Mouse (Mus musculus): ENCODE data around the gene Zswim3. TPM values are rescaled to one million over a fixed set of nuclear protein-coding genes. Genes with fewer than 3 reads are reported as not detected.
"Not testable (repeated sequence)": the region's sequence is repeated elsewhere in the genome, so short reads cannot be mapped to it uniquely, and the experiment has no call there.

Zswim3 gene
- polyA plus RNA-seq, 1 experiment = 8.1 TPM

DNA sequence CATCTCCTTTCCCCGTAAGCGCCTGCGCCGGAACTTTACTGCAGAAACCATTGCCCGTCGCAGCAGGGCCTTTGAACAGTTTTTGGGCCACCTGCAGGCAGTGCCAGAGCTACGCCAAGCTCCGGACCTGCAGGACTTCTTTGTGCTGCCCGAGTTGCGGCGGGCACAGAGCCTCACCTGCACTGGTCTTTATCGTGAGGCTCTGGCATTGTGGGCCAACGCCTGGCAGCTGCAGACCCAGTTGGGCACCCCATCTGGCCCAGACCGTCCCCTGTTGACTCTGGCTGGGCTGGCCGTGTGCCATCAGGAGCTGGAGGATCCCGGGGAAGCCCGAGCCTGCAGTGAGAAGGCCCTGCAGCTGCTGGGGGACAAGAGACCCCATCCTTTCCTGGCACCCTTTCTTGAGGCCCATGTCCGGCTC, 13.0 kb upstream of the Zswim3 start:
- H3K4me1 ChIP-seq (ENCODE audit: control insufficient read depth, insufficient read depth, low read length) = peaks cover 27% of the 10 kb centered on the region
- no peak overlapping the region for H3K4me3 ChIP-seq (replicated peaks; ENCODE audit: insufficient read depth, low read depth, low read length)
- DNase-seq = peak; percentile 73 to 74
- WGBS = 16% methylated on average over 18 of the region's 18 CpGs
- no peaks in the 10 kb centered on the region for H3K27me3 ChIP-seq (ENCODE audit: control insufficient read depth, insufficient read depth, low read length)
- TF ChIP-seq POLR2A (IDR thresholded peaks at IDR 0.05; ENCODE audit: borderline replicate concordance, insufficient read depth, low read length) (no peak), CTCF (IDR thresholded peaks at IDR 0.05; ENCODE audit: borderline replicate concordance, insufficient read depth, low read depth, low read length) (no peak)
- peak overlapping the region; percentile 8; the same call in 1 of the 2 replicates for H3K27ac ChIP-seq (ENCODE audit: insufficient read depth, low read length)

DNA sequence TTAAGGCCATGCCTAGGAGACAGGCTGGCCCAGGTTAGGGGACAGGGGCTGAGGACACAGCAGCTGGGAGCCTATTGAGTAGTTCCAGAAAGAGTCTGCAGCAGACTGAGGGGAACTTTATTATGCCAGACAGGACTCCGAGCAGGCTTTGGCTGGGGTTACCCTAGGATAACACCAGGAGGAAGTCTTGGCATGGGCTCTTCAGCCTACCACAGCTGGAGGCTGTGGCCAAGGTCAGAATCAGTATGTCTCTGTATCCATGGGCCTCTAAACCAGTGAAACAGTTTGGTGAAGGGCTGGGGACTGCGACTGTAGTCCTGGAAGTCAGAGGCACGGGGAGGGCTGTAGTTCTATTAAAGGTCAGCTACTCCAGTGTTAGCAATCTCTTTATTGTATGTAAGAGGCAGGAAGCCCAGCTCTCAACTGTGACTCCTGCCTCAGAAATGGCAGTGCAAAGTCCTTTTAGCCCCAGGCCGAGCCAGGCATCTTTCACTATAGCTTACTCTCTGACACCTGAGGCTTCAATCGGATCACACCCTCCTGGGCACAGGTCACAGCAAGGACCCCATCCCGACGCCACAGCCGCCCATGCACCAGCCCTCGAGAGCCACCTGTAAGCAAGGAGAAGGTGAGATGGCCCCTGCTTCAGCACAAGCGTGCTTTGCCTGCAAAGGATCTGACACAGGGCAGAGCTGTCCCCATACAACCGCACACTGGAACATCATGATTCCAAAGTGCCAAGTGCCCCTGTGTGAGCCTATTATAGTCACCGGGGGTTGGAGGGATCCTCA, 12.3 kb upstream of the Zswim3 start:
- H3K27me3 ChIP-seq (ENCODE audit: control insufficient read depth, insufficient read depth, low read length) = no peaks in the 10 kb centered on the region
- H3K27ac ChIP-seq (ENCODE audit: insufficient read depth, low read length) = no peak overlapping the region
- 77% methylated on average over 12 of the region's 12 CpGs for WGBS
- peaks cover 27% of the 10 kb centered on the region for H3K4me1 ChIP-seq (ENCODE audit: control insufficient read depth, insufficient read depth, low read length)
- DNase-seq = peak in 1 of 2 experiments; percentile 26
- H3K4me3 ChIP-seq (replicated peaks; ENCODE audit: insufficient read depth, low read depth, low read length) = no peak overlapping the region
- TF ChIP-seq CTCF (IDR thresholded peaks at IDR 0.05; ENCODE audit: borderline replicate concordance, insufficient read depth, low read depth, low read length) (no peak), POLR2A (IDR thresholded peaks at IDR 0.05; ENCODE audit: borderline replicate concordance, insufficient read depth, low read length) (peak; percentile 8; the same call in 1 of the 2 replicates)

DNA sequence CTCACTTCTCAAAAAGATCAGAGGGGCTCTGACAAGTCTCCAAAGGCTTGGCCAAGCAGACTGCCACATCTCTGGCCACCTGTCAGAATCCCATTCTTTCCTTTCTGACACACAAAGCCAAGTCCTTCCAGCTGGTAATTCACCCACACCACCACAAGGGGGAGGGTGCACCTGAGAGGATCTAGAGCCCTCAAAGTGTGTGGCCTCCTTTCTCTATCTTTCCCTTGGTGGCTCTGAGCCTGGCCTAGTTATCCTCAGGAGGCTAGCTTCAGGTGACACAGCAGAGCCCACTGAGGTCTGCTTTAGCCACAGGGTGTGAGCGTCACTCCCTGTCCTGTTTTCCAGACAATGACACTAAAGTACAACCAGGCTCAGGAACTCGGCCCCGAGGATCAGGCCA, 11.7 kb upstream of the Zswim3 start:
- Histone ChIP-seq H3K27me3 (ENCODE audit: control insufficient read depth, insufficient read depth, low read length) (no peaks in the 10 kb centered on the region), H3K27ac (ENCODE audit: insufficient read depth, low read length) (no peak overlapping the region), H3K4me3 (replicated peaks; ENCODE audit: insufficient read depth, low read depth, low read length) (no peak overlapping the region), H3K4me1 (ENCODE audit: control insufficient read depth, insufficient read depth, low read length) (peaks cover 27% of the 10 kb centered on the region)
- WGBS = 57% methylated on average over 3 of the region's 3 CpGs
- DNase-seq = peak; percentile 76 to 77
- TF ChIP-seq CTCF (IDR thresholded peaks at IDR 0.05; ENCODE audit: borderline replicate concordance, insufficient read depth, low read depth, low read length) = peak; percentile 75; the same call in 1 of the 2 replicates
- no peak for TF ChIP-seq POLR2A (IDR thresholded peaks at IDR 0.05; ENCODE audit: borderline replicate concordance, insufficient read depth, low read length)

DNA sequence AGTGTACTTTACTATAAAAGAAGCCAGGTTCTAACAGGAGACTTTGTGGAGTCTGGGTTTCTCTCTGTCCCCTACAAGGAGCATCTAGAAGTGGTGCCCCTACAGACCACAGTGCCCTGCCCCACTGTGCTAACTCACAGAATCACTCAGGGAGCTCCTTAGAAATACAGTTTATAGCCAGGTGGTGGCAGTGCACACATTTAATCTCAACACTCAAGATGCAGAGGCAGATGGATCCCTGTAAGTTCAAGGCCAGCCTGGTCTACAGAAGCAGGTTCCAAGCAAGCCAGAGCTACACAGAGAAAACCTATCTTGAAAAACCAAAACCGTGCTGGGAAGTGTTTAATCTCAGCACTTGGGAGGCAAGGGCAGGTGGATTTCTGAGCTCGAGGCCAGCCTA, 11.1 kb upstream of the Zswim3 start:
- TF ChIP-seq CTCF (IDR thresholded peaks at IDR 0.05; ENCODE audit: borderline replicate concordance, insufficient read depth, low read depth, low read length) (no peak), POLR2A (IDR thresholded peaks at IDR 0.05; ENCODE audit: borderline replicate concordance, insufficient read depth, low read length) (no peak)
- WGBS = 88% methylated on average over 2 of the region's 2 CpGs
- Histone ChIP-seq H3K4me1 (ENCODE audit: control insufficient read depth, insufficient read depth, low read length) (peaks cover 23% of the 10 kb centered on the region), H3K4me3 (replicated peaks; ENCODE audit: insufficient read depth, low read depth, low read length) (no peak overlapping the region), H3K27ac (ENCODE audit: insufficient read depth, low read length) (no peak overlapping the region), H3K27me3 (ENCODE audit: control insufficient read depth, insufficient read depth, low read length) (no peaks in the 10 kb centered on the region)
- DNase-seq = no peak

DNA sequence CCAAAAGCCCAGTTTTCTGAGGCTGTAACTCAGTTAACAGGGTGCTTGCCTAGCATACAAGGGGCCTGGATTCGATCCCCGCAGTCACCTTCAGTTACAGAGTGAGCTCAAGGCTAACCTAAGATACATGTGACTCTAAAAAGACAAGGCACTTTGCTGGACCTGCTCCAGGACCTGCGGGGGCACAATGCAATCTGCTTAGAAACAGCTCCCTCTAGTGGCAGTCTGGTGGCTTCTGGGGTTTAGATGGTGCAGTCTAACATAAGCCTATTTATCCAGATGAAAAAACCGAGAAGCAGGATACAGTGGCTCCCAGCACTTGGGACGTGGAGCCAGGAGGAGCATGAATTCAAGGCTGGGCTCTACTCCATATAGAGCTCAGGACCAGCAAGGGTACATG, 10.6 kb upstream of the Zswim3 start:
- Histone ChIP-seq H3K4me1 (ENCODE audit: control insufficient read depth, insufficient read depth, low read length) (peaks cover 19% of the 10 kb centered on the region), H3K27ac (ENCODE audit: insufficient read depth, low read length) (no peak overlapping the region), H3K27me3 (ENCODE audit: control insufficient read depth, insufficient read depth, low read length) (no peaks in the 10 kb centered on the region), H3K4me3 (replicated peaks; ENCODE audit: insufficient read depth, low read depth, low read length) (no peak overlapping the region)
- TF ChIP-seq CTCF (IDR thresholded peaks at IDR 0.05; ENCODE audit: borderline replicate concordance, insufficient read depth, low read depth, low read length) (peak; percentile 85), POLR2A (IDR thresholded peaks at IDR 0.05; ENCODE audit: borderline replicate concordance, insufficient read depth, low read length) (no peak)
- WGBS = 24% methylated on average over 5 of the region's 5 CpGs
- DNase-seq = peak; percentile 84

DNA sequence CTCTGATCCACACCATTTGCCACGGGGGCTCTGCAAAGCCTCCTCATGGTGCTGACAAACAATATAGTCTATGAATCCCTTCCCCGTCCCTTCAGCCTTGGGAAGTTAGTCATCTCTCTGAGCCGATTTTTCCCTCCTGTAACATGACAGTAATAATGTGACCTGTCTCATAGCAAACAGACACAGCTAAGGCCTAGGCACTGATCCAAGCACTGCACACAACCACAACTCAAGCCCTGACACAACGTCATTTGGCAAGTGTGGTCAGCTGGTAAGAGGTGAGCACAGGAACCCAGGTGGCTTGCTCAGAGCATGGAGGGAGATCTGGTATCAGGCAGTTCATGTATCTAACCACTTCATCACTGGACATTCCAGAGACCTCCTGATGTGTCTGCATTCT, 9.0 kb upstream of the Zswim3 start:
- TF ChIP-seq CTCF (IDR thresholded peaks at IDR 0.05; ENCODE audit: borderline replicate concordance, insufficient read depth, low read depth, low read length) = no peak
- no peak for TF ChIP-seq POLR2A (IDR thresholded peaks at IDR 0.05; ENCODE audit: borderline replicate concordance, insufficient read depth, low read length)
- H3K27me3 ChIP-seq (ENCODE audit: control insufficient read depth, insufficient read depth, low read length) = no peaks in the 10 kb centered on the region
- H3K27ac ChIP-seq (ENCODE audit: insufficient read depth, low read length) = no peak overlapping the region
- H3K4me3 ChIP-seq (replicated peaks; ENCODE audit: insufficient read depth, low read depth, low read length) = no peak overlapping the region
- WGBS = 76% methylated on average over 4 of the region's 4 CpGs
- no peak for DNase-seq
- peaks cover 19% of the 10 kb centered on the region for H3K4me1 ChIP-seq (ENCODE audit: control insufficient read depth, insufficient read depth, low read length)

GRCm38 (mm10) chr2:164798554-164798953, 6.3 kb upstream of the Zswim3 start:
- TF ChIP-seq CTCF (IDR thresholded peaks at IDR 0.05; ENCODE audit: borderline replicate concordance, insufficient read depth, low read depth, low read length) = peak; percentile 1; the same call in 1 of the 2 replicates
- H3K27me3 ChIP-seq (ENCODE audit: control insufficient read depth, insufficient read depth, low read length); H3K4me1 ChIP-seq (ENCODE audit: control insufficient read depth, insufficient read depth, low read length); H3K27ac ChIP-seq (ENCODE audit: insufficient read depth, low read length); H3K4me3 ChIP-seq (replicated peaks; ENCODE audit: insufficient read depth, low read depth, low read length); DNase-seq: not testable (repeated sequence)
- 78% methylated on average over 6 of the region's 6 CpGs for WGBS

Data from cerebellum, adult 2 months (tissue).